In genomic region chr5:88643491-88643890, GRCm38 (mm10) we compare ENCODE assay signal across 13 mouse cellular contexts. TPM values are rescaled to one million over a fixed set of nuclear protein-coding genes. Genes with fewer than 3 reads are reported as not detected.
DNase-seq lines count a peak whose midpoint lies in the region; ATAC-seq and TF ChIP-seq lines count a peak whose summit lies in the region.
"Had no signal": no experiment of that assay in that cellular context is flagged by ENCODE, and none has a peak within 500 bp of the region (broad histone marks: within the 10 kb centered on the region; RNA-seq: fewer than 3 reads in every experiment).

No protein-coding gene starts in this region.

- H3K4me2 ChIP-seq in liver, postnatal 0 days (ENCODE audit: low read depth, low read length): no peak overlapping the region
- H3K4me2 ChIP-seq in stomach, postnatal 0 days (replicated peaks; ENCODE audit: low read depth): no peak overlapping the region
- H3K4me2 ChIP-seq: hindbrain, embryonic 15.5 days; liver, embryonic 12.5 days; midbrain, embryonic 13.5 days had no signal

- H3K27me3 ChIP-seq in liver, adult 2 months (ENCODE audit: control insufficient read depth, insufficient read depth, low read length): no peaks in the 10 kb centered on the region
- no peaks in the 10 kb centered on the region for H3K27me3 ChIP-seq in liver, postnatal 0 days (ENCODE audit: insufficient read depth, low read length)
- H3K27me3 ChIP-seq in stomach, postnatal 0 days (ENCODE audit: control insufficient read depth, insufficient read depth, low read length): no peaks in the 10 kb centered on the region
- H3K27me3 ChIP-seq: hindbrain, embryonic 15.5 days; liver, embryonic 12.5 days; midbrain, embryonic 13.5 days had no signal

- WGBS in liver, adult 2 months: 40% methylated on average over 9 of the region's 9 CpGs
- 84% methylated on average over 9 of the region's 9 CpGs for WGBS in liver, postnatal 0 days (ENCODE audit: insufficient replicate concordance)
- 80% methylated on average over 9 of the region's 9 CpGs for WGBS in stomach, postnatal 0 days
- 81% methylated on average over 9 of the region's 9 CpGs for WGBS in lung, adult 2 months

- H3K27ac ChIP-seq in liver, adult 2 months (replicated peaks; ENCODE audit: insufficient read depth, low read depth, low read length): 0 out of 2 replicates have a peak overlapping the region, but pooled peaks have one; percentile 33
- H3K27ac ChIP-seq in liver, postnatal 0 days (ENCODE audit: low read depth): no peak overlapping the region
- H3K27ac ChIP-seq in stomach, postnatal 0 days (replicated peaks): no peak overlapping the region
- H3K27ac ChIP-seq: embryonic facial prominence, embryonic 10.5 days; hindbrain, embryonic 15.5 days; liver, embryonic 12.5 days; midbrain, embryonic 13.5 days had no signal

- no peak overlapping the region for H3K9ac ChIP-seq in liver, adult 2 months (ENCODE audit: low read depth, low read length)
- no peak overlapping the region for H3K9ac ChIP-seq in liver, postnatal 0 days (replicated peaks)
- H3K9ac ChIP-seq in stomach, postnatal 0 days (ENCODE audit: low read length): no peak overlapping the region
- H3K9ac ChIP-seq: hindbrain, embryonic 15.5 days; liver, embryonic 12.5 days; midbrain, embryonic 13.5 days had no signal

- H3K4me1 ChIP-seq in liver, adult 2 months (ENCODE audit: control insufficient read depth, insufficient read depth, low read length): peaks cover 18% of the 10 kb centered on the region
- no peaks in the 10 kb centered on the region; the same call in 1 of the 2 replicates for H3K4me1 ChIP-seq in liver, postnatal 0 days (ENCODE audit: insufficient read depth)
- H3K4me1 ChIP-seq in stomach, postnatal 0 days (replicated peaks; ENCODE audit: control insufficient read depth, insufficient read depth): no peaks in the 10 kb centered on the region
- no peaks in the 10 kb centered on the region for H3K4me1 ChIP-seq in lung, adult 2 months (ENCODE audit: control insufficient read depth, insufficient read depth, low read length)
- H3K4me1 ChIP-seq: embryonic facial prominence, embryonic 10.5 days; hindbrain, embryonic 15.5 days; midbrain, embryonic 13.5 days had no signal

- H3K36me3 ChIP-seq in liver, adult 2 months (ENCODE audit: control insufficient read depth, insufficient read depth, low read length): peaks cover 54% of the 10 kb centered on the region
- H3K36me3 ChIP-seq in liver, postnatal 0 days (replicated peaks; ENCODE audit: insufficient read depth, low read length): peaks cover 49% of the 10 kb centered on the region
- peaks cover 5% of the 10 kb centered on the region for H3K36me3 ChIP-seq in stomach, postnatal 0 days (ENCODE audit: control insufficient read depth, insufficient read depth, low read length)

- H3K79me2 ChIP-seq in liver, adult 2 months (ENCODE audit: control insufficient read depth, insufficient read depth, low read length): no peaks in the 10 kb centered on the region

- no peak for ATAC-seq in liver, postnatal 0 days
- ATAC-seq in stomach, postnatal 0 days (ENCODE audit: low FRiP score, low TSS enrichment): no peak
- ATAC-seq: liver, embryonic 12.5 days; midbrain, embryonic 13.5 days had no signal

- peak; percentile 50 for DNase-seq in liver, adult 2 months (ENCODE audit: extremely low read depth, low read depth, low spot score)
- no peak for DNase-seq in liver, postnatal 0 days
- DNase-seq in adrenal gland, postnatal 10 days: peak; percentile 84
- peak; percentile 18 to 35 for DNase-seq in gastrocnemius, adult 8-10 months (ENCODE audit: low spot score in 2 of 2)
- DNase-seq in stomach, postnatal 0 days (ENCODE audit: low spot score): peak; percentile 6
- DNase-seq in lung, adult 2 months: no peak
- DNase-seq in cerebellum, adult 9-11 months: no peak
- DNase-seq: cerebellum, postnatal 14 days; lung, postnatal 4 days had no signal

- no peak for TF ChIP-seq EP300 in liver, postnatal 0 days (IDR thresholded peaks at IDR 0.05; ENCODE audit: low read depth)
- no peak for TF ChIP-seq EP300 in stomach, postnatal 0 days (optimal IDR thresholded peaks at IDR 0.05)

- no peaks in the 10 kb centered on the region for H3K9me3 ChIP-seq in liver, postnatal 0 days (ENCODE audit: low read length)
- H3K9me3 ChIP-seq in stomach, postnatal 0 days (ENCODE audit: control insufficient read depth, low read length): no peaks in the 10 kb centered on the region
- H3K9me3 ChIP-seq: embryonic facial prominence, embryonic 10.5 days; hindbrain, embryonic 15.5 days; liver, embryonic 12.5 days; midbrain, embryonic 13.5 days had no signal

- no peak overlapping the region for H3K4me3 ChIP-seq in liver, adult 2 months (ENCODE audit: insufficient read depth, low read depth, low read length)
- no peak overlapping the region for H3K4me3 ChIP-seq in liver, postnatal 0 days (ENCODE audit: low read depth, low read length)
- H3K4me3 ChIP-seq in stomach, postnatal 0 days (ENCODE audit: low read depth, low read length): no peak overlapping the region
- no peak overlapping the region for H3K4me3 ChIP-seq in lung, adult 2 months (replicated peaks; ENCODE audit: extremely low read depth, low read depth, low read length)
- H3K4me3 ChIP-seq: embryonic facial prominence, embryonic 10.5 days; hindbrain, embryonic 15.5 days; liver, embryonic 12.5 days; midbrain, embryonic 13.5 days had no signal

- TF ChIP-seq CTCF in liver, adult 2 months (IDR thresholded peaks at IDR 0.05; ENCODE audit: low read depth, low read length): no peak
- TF ChIP-seq CTCF in liver, postnatal 0 days (IDR thresholded peaks at IDR 0.05; ENCODE audit: low read depth): no peak
- TF ChIP-seq CTCF in stomach, postnatal 0 days (IDR thresholded peaks at IDR 0.05; ENCODE audit: low read depth): no peak
- no peak for TF ChIP-seq CTCF in lung, adult 2 months (IDR thresholded peaks at IDR 0.05; ENCODE audit: insufficient read depth, low read length)

- no peak for TF ChIP-seq POLR2A in liver, adult 2 months (IDR thresholded peaks at IDR 0.05; ENCODE audit: extremely low read depth, insufficient read depth, low read length)
- TF ChIP-seq POLR2A in lung, adult 2 months (IDR thresholded peaks at IDR 0.05; ENCODE audit: borderline replicate concordance, extremely low read depth, low read depth, low read length): no peak

RNA-seq across cellular contexts. Expression of gene Grsf1, which starts 32.5 kb away (rescaled TPM):
- 54.6 and 57.9 TPM in 2 replicates for total RNA-seq in liver, adult 2 months (2014; rRNA removed)
- polyA plus RNA-seq in liver, adult 2 months (2012; rRNA removed): 32.7 and 38.7 TPM in 2 replicates
- 35.9 and 42.0 TPM in 2 replicates for polyA plus RNA-seq in liver, postnatal 0 days (2015; fragmentation: Nextera tagmentation; extraction: Ambion mirVana)
- 100 to 1,000 TPM; 144 to 156 TPM for total RNA-seq in adrenal gland, postnatal 10 days (2021)
- 100 to 1,000 TPM; 114 to 130 (median 120) TPM for total RNA-seq in gastrocnemius, adult 8-10 months (2022)
- polyA plus RNA-seq in stomach, postnatal 0 days (2015; fragmentation: Nextera tagmentation; extraction: Ambion mirVana): 32.8 and 35.1 TPM in 2 replicates
- 20.1 and 23.5 TPM in 2 replicates for polyA plus RNA-seq in lung, adult 2 months (2012; rRNA removed)

Comparison
In these comparisons a context has a peak if more than half of its experiments do, and no peak if none do; other contexts are left out.
1. DNase-seq: peak in liver, adult 2 months (single experiment), adrenal gland, postnatal 10 days (single experiment), gastrocnemius, adult 8-10 months (2 of 2) and stomach, postnatal 0 days (single experiment); none in liver, postnatal 0 days (single experiment), lung, adult 2 months (single experiment) and cerebellum, adult 9-11 months (single experiment).